Mouse (Mus musculus) frontal cortex, postnatal 14 days (tissue): ENCODE measurements around the gene Sptssa.
"Not testable (repeated sequence)": the region's sequence is repeated elsewhere in the genome, so short reads cannot be mapped to it uniquely, and the experiment has no call there.

ENCODE experiments used
- DNase-seq, 2 experiments: peaks; one replicate each; pipeline ENCODE4 v3.0.0; 2022; ENCODE audit warnings: low spot score in 2 of 2

The Sptssa gene

DNA sequence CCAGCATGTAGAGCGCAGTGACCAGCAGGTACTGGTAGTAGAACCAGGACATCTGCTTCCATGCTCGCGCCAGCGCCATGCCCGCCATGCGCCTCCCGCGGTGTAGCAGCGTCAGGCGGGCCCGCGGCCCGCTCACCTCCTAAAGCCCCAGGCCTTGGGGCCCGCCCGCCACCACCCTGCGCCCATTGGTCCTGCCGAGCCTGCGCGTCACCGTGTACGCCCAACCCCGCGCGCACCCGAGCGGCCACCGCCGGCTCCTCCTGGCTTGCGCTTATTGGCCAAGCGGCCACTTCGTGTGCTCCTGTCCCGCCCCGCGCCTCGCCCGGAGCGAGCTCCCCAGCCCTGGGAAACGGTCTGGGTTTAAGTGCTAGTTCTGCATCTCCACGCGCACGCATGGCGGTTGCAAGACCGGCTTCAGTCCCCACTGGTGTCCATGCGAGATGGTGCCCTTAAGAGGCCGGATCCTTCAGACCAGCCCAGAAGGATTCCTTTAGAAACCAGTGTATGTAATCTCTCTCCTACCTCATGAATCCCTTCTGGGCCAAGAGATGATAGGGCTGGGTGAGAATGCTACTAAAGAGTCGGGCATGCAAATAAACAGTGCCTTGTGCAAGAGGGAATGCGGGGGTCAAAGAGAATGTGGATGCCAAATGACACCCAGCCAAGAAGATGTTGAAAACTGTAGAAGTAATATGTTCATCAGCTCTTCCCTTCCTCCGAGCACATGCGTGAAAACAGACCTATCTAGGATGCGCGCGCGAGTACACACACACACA, at the start of gene Sptssa:
TSS of gene Sptssa (minus strand) at position 178 of the 776 bp plus-strand sequence.
- DNase-seq: peak; percentile 91 to 96

DNA sequence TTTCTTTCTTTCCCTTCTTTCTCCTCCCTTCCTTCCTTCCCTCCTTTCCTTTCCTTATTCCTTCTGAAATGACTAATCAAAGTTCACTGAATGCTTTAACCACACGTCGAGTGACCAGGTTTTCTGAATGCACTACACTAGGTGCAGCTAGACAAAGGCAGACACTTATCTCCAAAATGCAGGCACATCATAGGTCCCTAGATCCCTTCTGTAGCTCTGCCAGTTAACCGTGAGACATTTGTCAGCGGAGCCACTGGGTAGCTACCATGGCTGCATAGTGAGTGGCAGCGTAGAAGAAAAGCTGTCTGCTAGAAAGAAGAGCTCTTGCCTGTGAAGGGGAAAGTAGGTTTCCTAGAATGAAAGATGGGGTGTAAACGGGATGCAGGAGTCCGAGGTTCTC, 43.0 kb upstream of the Sptssa start:
- DNase-seq: no peak

- no peak for DNase-seq
Observed at GRCm38 (mm10) chr12:54697791-54698250, 41.4 kb upstream of the Sptssa start.

GRCm38 (mm10) chr12:54697003-54697597, 40.7 kb upstream of the Sptssa start:
- no peak for DNase-seq

DNA sequence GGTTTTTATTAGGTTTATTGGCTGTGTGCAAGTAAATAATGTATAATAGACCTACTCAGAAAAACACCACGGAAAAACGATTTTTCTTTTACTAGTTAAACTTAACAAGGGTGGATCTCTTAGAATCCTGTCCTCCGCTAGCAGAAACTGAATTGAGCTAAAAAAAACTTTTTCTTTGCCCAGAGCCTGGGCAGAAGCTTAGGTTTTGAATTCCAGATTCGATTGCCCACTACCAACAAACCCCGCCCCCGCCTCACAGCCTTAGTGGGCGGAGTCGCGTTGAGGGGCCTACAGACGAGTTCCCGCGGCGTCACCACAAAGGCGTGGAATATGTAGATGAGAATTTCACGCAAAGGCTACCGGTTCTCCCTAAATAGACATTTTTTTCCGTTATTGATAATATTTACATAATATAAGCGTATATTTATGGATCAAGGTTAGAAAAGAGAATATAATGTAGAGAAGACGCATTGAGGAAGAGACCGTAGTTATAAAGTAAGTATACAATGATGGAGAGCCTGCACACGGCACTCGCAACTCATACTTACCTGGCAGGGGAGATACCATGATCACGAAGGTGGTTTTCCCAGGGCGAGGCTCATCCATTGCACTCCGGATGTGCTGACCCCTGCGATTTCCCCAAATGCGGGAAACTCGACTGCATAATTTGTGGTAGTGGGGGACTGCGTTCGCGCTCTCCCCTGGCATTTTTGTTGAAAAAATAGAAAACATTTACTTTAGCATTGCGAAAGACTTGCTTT, 40.0 kb upstream of the Sptssa start:
- peak; percentile 89 to 93 for DNase-seq

- DNase-seq: peak; percentile 94
Observed at GRCm38 (mm10) chr12:54695511-54696241, 39.3 kb upstream of the Sptssa start, which contains the start of gene Eapp. Eapp (minus strand) TSS chr12:54695897.

- DNase-seq: no peak
Observed at GRCm38 (mm10) chr12:54694847-54695510, 38.6 kb upstream of the Sptssa start.

GRCm38 (mm10) chr12:54689082-54689481, 32.7 kb upstream of the Sptssa start:
- no peak for DNase-seq

DNA sequence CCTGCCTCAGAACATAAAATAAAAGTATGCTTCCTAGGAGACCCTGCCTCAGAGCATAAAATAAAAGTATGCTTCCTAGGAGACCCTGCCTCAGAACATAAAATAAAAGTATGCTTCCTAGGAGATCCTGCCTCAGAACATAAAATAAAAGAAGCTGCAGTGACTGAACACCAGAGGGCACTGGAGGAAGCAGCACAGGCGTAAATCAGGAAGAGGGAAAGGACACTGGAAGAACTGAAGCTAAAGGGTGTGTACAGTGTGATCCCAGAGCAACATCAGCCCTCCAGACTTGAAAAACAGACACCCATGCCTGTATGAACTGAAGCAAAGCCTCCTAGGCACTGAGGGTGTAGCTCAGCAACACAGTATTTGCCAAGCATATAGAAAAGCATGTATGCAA, 26.8 kb upstream of the Sptssa start:
- no peak for DNase-seq

- DNase-seq: no peak
Observed at GRCm38 (mm10) chr12:54676709-54677108, 20.3 kb upstream of the Sptssa start.

GRCm38 (mm10) chr12:54675396-54675795, 19.0 kb upstream of the Sptssa start:
- no peak for DNase-seq

GRCm38 (mm10) chr12:54671262-54671661, 14.9 kb upstream of the Sptssa start:
- no peak for DNase-seq

DNA sequence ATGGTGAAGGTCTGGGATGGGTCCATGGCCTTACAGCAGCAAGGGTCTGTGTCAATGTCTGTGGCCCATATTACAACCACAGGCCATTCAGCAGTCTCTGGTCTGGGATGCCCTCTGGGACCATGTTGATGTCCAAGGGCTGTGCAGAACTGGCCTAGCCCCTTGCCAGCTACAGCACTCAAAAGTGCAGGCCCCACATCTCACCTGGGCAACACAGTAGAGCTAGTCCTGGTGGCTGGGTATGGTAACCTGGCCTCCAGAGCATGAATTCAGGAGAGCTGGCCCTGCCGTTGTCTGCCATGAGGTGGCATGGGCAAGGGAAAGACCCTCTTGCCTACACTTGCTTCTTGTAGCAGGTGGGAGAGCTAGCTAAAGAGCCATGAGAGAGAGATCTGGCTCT, 11.8 kb upstream of the Sptssa start:
- no peak for DNase-seq

DNA sequence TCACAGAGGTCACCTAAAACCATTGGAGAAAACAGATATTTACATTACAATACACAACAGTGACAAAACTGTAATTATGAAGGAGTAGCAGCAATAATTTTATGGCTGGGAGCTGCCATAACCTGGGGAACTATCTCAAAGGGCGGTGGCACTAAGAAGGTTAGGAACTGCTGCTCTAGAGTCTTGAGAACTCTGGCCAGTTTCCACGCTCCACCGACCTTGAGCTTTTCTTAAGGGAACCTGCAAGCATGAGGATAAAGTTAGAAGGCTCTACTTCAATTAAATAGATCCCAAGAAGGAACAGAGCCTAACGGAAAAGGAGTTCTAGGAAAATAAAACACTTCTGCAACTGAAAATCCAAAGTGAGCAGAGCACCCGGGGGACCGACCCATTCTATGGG, 9.2 kb upstream of the Sptssa start:
- no peak for DNase-seq

DNA sequence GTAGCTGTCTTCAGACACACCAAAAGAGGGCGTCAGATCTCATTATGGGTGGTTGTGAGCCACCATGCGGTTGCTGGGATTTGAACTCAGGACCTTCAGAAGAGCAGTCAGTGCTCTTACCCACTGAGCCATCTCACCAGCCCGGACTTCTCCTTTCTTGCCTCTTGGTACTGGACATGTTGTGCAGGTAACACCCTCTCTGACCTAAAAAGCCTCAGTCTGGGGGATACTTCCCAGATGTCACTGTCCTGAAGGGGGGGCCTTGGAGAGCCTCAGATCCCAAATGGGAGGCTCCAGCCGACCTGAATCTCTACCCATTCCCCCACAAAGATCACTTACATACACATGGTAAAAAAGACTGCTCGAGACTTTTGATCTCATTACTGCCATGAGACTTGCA, 5.1 kb upstream of the Sptssa start:
- DNase-seq: not testable (repeated sequence)

DNA sequence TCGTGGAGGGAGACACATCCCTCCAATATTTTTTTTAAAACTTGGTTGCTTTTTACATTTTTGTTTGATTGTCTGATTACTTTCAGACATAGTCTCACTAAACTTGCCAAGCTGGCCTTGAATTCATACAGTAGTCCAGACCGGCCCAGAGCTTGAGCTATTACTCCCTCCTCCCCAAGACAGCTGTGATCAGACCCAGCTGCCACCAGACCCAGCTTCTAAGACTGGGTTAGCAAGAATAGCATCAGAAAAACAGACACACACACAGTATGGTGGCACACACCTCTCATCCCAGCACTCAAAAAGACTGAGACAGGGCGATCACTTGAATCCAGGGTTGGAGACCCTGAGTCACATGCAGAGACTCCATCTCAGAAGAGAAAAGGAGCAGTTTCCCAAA, 3.5 kb upstream of the Sptssa start:
- no peak for DNase-seq

GRCm38 (mm10) chr12:54658425-54659092, 2.2 kb upstream of the Sptssa start:
- no peak for DNase-seq

DNA sequence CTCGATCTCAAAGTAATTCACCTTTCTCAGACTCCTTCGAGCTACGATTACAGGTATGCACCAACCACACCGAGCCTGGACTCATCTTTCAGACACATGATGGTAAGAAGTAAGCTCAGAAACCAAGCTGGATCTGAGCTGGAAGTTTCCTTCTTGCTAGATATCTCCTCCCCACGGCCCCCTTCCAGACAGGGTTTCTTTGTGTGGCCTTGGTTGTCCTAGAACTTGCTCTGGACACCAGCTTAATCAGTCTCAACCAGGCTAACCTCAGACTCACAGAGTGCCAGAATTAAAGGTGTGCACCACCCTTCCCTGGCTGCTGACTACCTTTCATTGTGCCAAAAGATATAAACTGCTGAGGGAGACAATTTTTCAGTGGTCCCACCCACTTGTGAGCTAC, 1.6 kb upstream of the Sptssa start:
- DNase-seq: no peak

DNA sequence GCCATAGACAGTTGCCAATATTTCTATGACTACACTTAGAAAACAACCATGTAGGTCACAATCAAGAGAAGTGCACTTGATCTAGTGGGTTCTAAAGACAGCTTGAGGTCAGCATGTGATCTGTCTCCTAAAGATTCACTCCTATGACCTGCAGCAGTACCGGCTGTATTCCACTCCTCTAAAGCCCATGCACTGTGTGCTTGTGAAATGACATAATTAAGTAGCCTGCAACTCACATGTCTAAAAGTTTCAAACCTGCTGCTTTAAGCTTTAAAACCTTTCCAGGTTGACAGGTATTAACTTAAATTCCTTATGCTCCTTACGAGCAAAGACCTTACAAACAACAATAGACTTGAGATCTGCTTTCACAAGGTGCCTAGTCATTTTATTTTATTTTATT, 853 bp upstream of the Sptssa start:
- no peak for DNase-seq

GRCm38 (mm10) chr12:54656039-54656395, 356 bp downstream of the Sptssa start:
- DNase-seq: peak in 1 of 2 experiments; percentile 42
